ENCODE assay signal across 8 mouse cellular contexts in the genomic region with DNA sequence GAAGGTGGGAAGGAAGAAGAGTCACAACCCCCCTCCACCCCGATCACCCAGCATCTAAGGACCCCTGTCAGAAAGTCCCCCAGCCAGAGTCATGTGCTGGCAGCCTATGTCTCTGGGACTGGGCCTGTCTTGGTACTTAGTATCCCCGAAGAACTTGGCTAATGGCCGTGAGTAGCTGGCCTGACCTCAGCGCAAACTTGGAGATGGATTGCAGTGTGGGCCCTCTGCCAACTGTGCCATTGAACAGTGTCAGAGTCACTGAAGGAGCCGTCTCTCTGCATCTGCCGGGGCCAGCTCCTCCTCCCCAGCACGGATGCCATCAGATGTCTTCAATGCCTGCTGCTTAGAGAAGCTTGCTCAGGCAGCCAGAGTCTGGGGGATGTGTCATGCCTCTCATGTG. TPM values are rescaled to one million over a fixed set of nuclear protein-coding genes. Genes with fewer than 3 reads are reported as not detected.
DNase-seq lines count a peak whose midpoint lies in the region; ATAC-seq lines count a peak whose summit lies in the region.
"Had no signal": no experiment of that assay in that cellular context is flagged by ENCODE, and none has a peak within 500 bp of the region (broad histone marks: within the 10 kb centered on the region; RNA-seq: fewer than 3 reads in every experiment).

No protein-coding gene starts in this region.

- DNase-seq in 3T3-L1 (ENCODE audit: low read depth, low spot score): peak; percentile 69
- peak; percentile 78 for DNase-seq in Muller cell, postnatal 12 days (ENCODE audit: inconsistent ontology term)
- peak; percentile 52 to 70 for DNase-seq in cerebellum, postnatal 25 days
- DNase-seq in layer of hippocampus, postnatal 10 days (ENCODE audit: low spot score in 2 of 2): peak; percentile 65 to 75
- DNase-seq in thymus, postnatal 25 days: peak; percentile 35

- H3K4me3 ChIP-seq in heart, embryonic 14.5 days (ENCODE audit: control insufficient read depth in 1 of 2, insufficient read depth in 1 of 2, low read depth in 1 of 2, low read length in 2 of 2): peak overlapping the region in 1 of 2 experiments; percentile 3; a peak in 1 of 4 replicates
- H3K4me3 ChIP-seq in midbrain, embryonic 16.5 days (ENCODE audit: low read depth, low read length): no peak overlapping the region

- no peaks in the 10 kb centered on the region for H3K36me3 ChIP-seq in heart, embryonic 14.5 days (ENCODE audit: control insufficient read depth, insufficient read depth, low read length)
- no peaks in the 10 kb centered on the region for H3K36me3 ChIP-seq in midbrain, embryonic 16.5 days (ENCODE audit: control insufficient read depth, insufficient read depth, low read length)

- no peaks in the 10 kb centered on the region for H3K27me3 ChIP-seq in heart, embryonic 14.5 days (ENCODE audit: control insufficient read depth, insufficient read depth, low read length)
- H3K27me3 ChIP-seq in midbrain, embryonic 16.5 days (ENCODE audit: control insufficient read depth, insufficient read depth, low read depth, low read length): no peaks in the 10 kb centered on the region

- WGBS in heart, embryonic 14.5 days: 41% methylated on average over 7 of the region's 7 CpGs
- 61% methylated on average over 7 of the region's 7 CpGs for WGBS in midbrain, embryonic 16.5 days

- H3K4me1 ChIP-seq in heart, embryonic 14.5 days (ENCODE audit: control insufficient read depth in 2 of 2, insufficient read depth in 2 of 2, low read length in 2 of 2): peaks cover 6 to 9% of the 10 kb centered on the region in 2 experiments; a peak in 3 of 4 replicates
- H3K4me1 ChIP-seq in midbrain, embryonic 16.5 days (ENCODE audit: control insufficient read depth, insufficient read depth, low read length): no peaks in the 10 kb centered on the region

- H3K9me3 ChIP-seq in heart, embryonic 14.5 days (ENCODE audit: control insufficient read depth, low read length): no peaks in the 10 kb centered on the region
- no peaks in the 10 kb centered on the region for H3K9me3 ChIP-seq in midbrain, embryonic 16.5 days (replicated peaks; ENCODE audit: control insufficient read depth, low read length, poor library complexity, severe bottlenecking)

- H3K27ac ChIP-seq in heart, embryonic 14.5 days (replicated peaks in 1 of 2; ENCODE audit: control insufficient read depth in 1 of 2, insufficient read depth in 1 of 2, low read depth in 2 of 2, low read length in 2 of 2): no peak overlapping the region; a peak in 1 of 4 replicates
- no peak overlapping the region for H3K27ac ChIP-seq in midbrain, embryonic 16.5 days (ENCODE audit: low read length)
- H3K27ac ChIP-seq: liver, embryonic 14.5 days had no signal

- H3K4me2 ChIP-seq in heart, embryonic 14.5 days (ENCODE audit: low read length): peak overlapping the region; percentile 48
- H3K4me2 ChIP-seq in midbrain, embryonic 16.5 days (ENCODE audit: low read length): peak overlapping the region; percentile 32

- H3K9ac ChIP-seq in heart, embryonic 14.5 days (ENCODE audit: low read length): peak overlapping the region; percentile 23
- H3K9ac ChIP-seq in midbrain, embryonic 16.5 days (ENCODE audit: low read depth, low read length): no peak overlapping the region
- H3K9ac ChIP-seq: liver, embryonic 14.5 days had no signal

- ATAC-seq in heart, embryonic 14.5 days (ENCODE audit: insufficient number of reproducible peaks, insufficient read depth, low FRiP score, low read depth): no peak
- peak; percentile 88 for ATAC-seq in midbrain, embryonic 16.5 days

RNA-seq across cellular contexts. Expression of a gene that starts 26.4 kb away (rescaled TPM):
- 10.9 and 12.0 TPM in 2 replicates for polyA plus RNA-seq in heart, embryonic 14.5 days (2014; fragmentation: Nextera tagmentation; extraction: Ambion mirVana)
- 10 to 100 TPM; 56.7 to 57.7 TPM for total RNA-seq in layer of hippocampus, postnatal 10 days (2021)
- 19.3 and 25.7 TPM in 2 replicates for polyA plus RNA-seq in midbrain, embryonic 16.5 days (2015; fragmentation: Nextera tagmentation; extraction: Ambion mirVana)
